Mouse (Mus musculus): ENCODE measurements around the gene Irs2. TPM values are rescaled to one million over a fixed set of nuclear protein-coding genes. Genes with fewer than 3 reads are reported as not detected.
A peak's percentile ranks its signal among the peaks of the same experiment; 100 is the strongest.

The Irs2 gene
- total and polyA plus RNA-seq, 2 experiments = 4.8 to 8.6 TPM

GRCm38 (mm10) chr8:10964511-10965099 lies 43.7 kb downstream of the Irs2 start:
- H3K4me3 ChIP-seq (ENCODE audit: insufficient read depth, low read depth, low read length) = no peak overlapping the region
- peak; percentile 57 for DNase-seq (ENCODE audit: extremely low read depth, low read depth, low spot score)
- no peak overlapping the region; the same call in 1 of the 2 replicates for H3K9ac ChIP-seq (ENCODE audit: low read depth, low read length)
- H3K27me3 ChIP-seq (ENCODE audit: control insufficient read depth, insufficient read depth, low read length) = no peaks in the 10 kb centered on the region
- no peaks in the 10 kb centered on the region for H3K36me3 ChIP-seq (ENCODE audit: control insufficient read depth, insufficient read depth, low read length)
- peak overlapping the region; percentile 68 for H3K27ac ChIP-seq (replicated peaks; ENCODE audit: insufficient read depth, low read depth, low read length)
- WGBS = 34% methylated on average over 10 of the region's 10 CpGs
- no peak for TF ChIP-seq CTCF (IDR thresholded peaks at IDR 0.05; ENCODE audit: low read depth, low read length)
- no peak for TF ChIP-seq POLR2A (IDR thresholded peaks at IDR 0.05; ENCODE audit: extremely low read depth, insufficient read depth, low read length)
- H3K79me2 ChIP-seq (ENCODE audit: control insufficient read depth, insufficient read depth, low read length) = no peaks in the 10 kb centered on the region
- H3K4me1 ChIP-seq (ENCODE audit: control insufficient read depth, insufficient read depth, low read length) = peaks cover 34% of the 10 kb centered on the region

GRCm38 (mm10) chr8:10961989-10962388 lies 46.3 kb downstream of the Irs2 start:
- no peak overlapping the region for H3K27ac ChIP-seq (replicated peaks; ENCODE audit: insufficient read depth, low read depth, low read length)
- no peaks in the 10 kb centered on the region for H3K27me3 ChIP-seq (ENCODE audit: control insufficient read depth, insufficient read depth, low read length)
- TF ChIP-seq CTCF (IDR thresholded peaks at IDR 0.05; ENCODE audit: low read depth, low read length) (no peak), POLR2A (IDR thresholded peaks at IDR 0.05; ENCODE audit: extremely low read depth, insufficient read depth, low read length) (no peak)
- DNase-seq (ENCODE audit: extremely low read depth, low read depth, low spot score) = no peak
- H3K79me2 ChIP-seq (ENCODE audit: control insufficient read depth, insufficient read depth, low read length) = no peaks in the 10 kb centered on the region
- H3K36me3 ChIP-seq (ENCODE audit: control insufficient read depth, insufficient read depth, low read length) = no peaks in the 10 kb centered on the region
- H3K9ac ChIP-seq (ENCODE audit: low read depth, low read length) = no peak overlapping the region
- H3K4me3 ChIP-seq (ENCODE audit: insufficient read depth, low read depth, low read length) = no peak overlapping the region
- H3K4me1 ChIP-seq (ENCODE audit: control insufficient read depth, insufficient read depth, low read length) = peaks cover 30% of the 10 kb centered on the region
- 33% methylated on average over 8 of the region's 8 CpGs for WGBS

- H3K36me3 ChIP-seq (ENCODE audit: control insufficient read depth, insufficient read depth, low read length) = no peaks in the 10 kb centered on the region
- H3K79me2 ChIP-seq (ENCODE audit: control insufficient read depth, insufficient read depth, low read length) = no peaks in the 10 kb centered on the region
- no peak for DNase-seq (ENCODE audit: extremely low read depth, low read depth, low spot score)
- H3K27me3 ChIP-seq (ENCODE audit: control insufficient read depth, insufficient read depth, low read length) = no peaks in the 10 kb centered on the region
- 68% methylated on average over 15 of the region's 15 CpGs for WGBS
- H3K4me1 ChIP-seq (ENCODE audit: control insufficient read depth, insufficient read depth, low read length) = peaks cover 19% of the 10 kb centered on the region
- TF ChIP-seq CTCF (IDR thresholded peaks at IDR 0.05; ENCODE audit: low read depth, low read length) (no peak), POLR2A (IDR thresholded peaks at IDR 0.05; ENCODE audit: extremely low read depth, insufficient read depth, low read length) (no peak)
- no peak overlapping the region for H3K9ac ChIP-seq (ENCODE audit: low read depth, low read length)
- no peak overlapping the region for H3K4me3 ChIP-seq (ENCODE audit: insufficient read depth, low read depth, low read length)
- H3K27ac ChIP-seq (replicated peaks; ENCODE audit: insufficient read depth, low read depth, low read length) = no peak overlapping the region
Measured at GRCm38 (mm10) chr8:10960277-10960819, 47.9 kb downstream of the Irs2 start.

GRCm38 (mm10) chr8:10957292-10957955 lies 50.8 kb downstream of the Irs2 start:
- Histone ChIP-seq H3K27ac (replicated peaks; ENCODE audit: insufficient read depth, low read depth, low read length) (no peak overlapping the region), H3K4me3 (ENCODE audit: insufficient read depth, low read depth, low read length) (no peak overlapping the region), H3K27me3 (ENCODE audit: control insufficient read depth, insufficient read depth, low read length) (no peaks in the 10 kb centered on the region), H3K4me1 (ENCODE audit: control insufficient read depth, insufficient read depth, low read length) (peaks cover 13% of the 10 kb centered on the region), H3K9ac (ENCODE audit: low read depth, low read length) (no peak overlapping the region), H3K36me3 (ENCODE audit: control insufficient read depth, insufficient read depth, low read length) (no peaks in the 10 kb centered on the region), H3K79me2 (ENCODE audit: control insufficient read depth, insufficient read depth, low read length) (no peaks in the 10 kb centered on the region)
- TF ChIP-seq POLR2A (IDR thresholded peaks at IDR 0.05; ENCODE audit: extremely low read depth, insufficient read depth, low read length) (no peak), CTCF (IDR thresholded peaks at IDR 0.05; ENCODE audit: low read depth, low read length) (no peak)
- WGBS = 72% methylated on average over 9 of the region's 9 CpGs
- DNase-seq (ENCODE audit: extremely low read depth, low read depth, low spot score) = no peak

- no peaks in the 10 kb centered on the region for H3K36me3 ChIP-seq (ENCODE audit: control insufficient read depth, insufficient read depth, low read length)
- no peak overlapping the region for H3K4me3 ChIP-seq (ENCODE audit: insufficient read depth, low read depth, low read length)
- WGBS = 3% methylated on average over 11 of the region's 11 CpGs
- H3K79me2 ChIP-seq (ENCODE audit: control insufficient read depth, insufficient read depth, low read length) = no peaks in the 10 kb centered on the region
- no peak overlapping the region for H3K9ac ChIP-seq (ENCODE audit: low read depth, low read length)
- peaks cover 5% of the 10 kb centered on the region for H3K4me1 ChIP-seq (ENCODE audit: control insufficient read depth, insufficient read depth, low read length)
- TF ChIP-seq CTCF (IDR thresholded peaks at IDR 0.05; ENCODE audit: low read depth, low read length) = peak; percentile 76
- TF ChIP-seq POLR2A (IDR thresholded peaks at IDR 0.05; ENCODE audit: extremely low read depth, insufficient read depth, low read length) = no peak
- no peaks in the 10 kb centered on the region for H3K27me3 ChIP-seq (ENCODE audit: control insufficient read depth, insufficient read depth, low read length)
- DNase-seq (ENCODE audit: extremely low read depth, low read depth, low spot score) = peak; percentile 86
- no peak overlapping the region for H3K27ac ChIP-seq (replicated peaks; ENCODE audit: insufficient read depth, low read depth, low read length)
Measured at GRCm38 (mm10) chr8:10953346-10954053, 54.8 kb downstream of the Irs2 start.
